Mouse (Mus musculus): ENCODE data around the gene Ifnar2. TPM values are rescaled to one million over a fixed set of nuclear protein-coding genes. Genes with fewer than 3 reads are reported as not detected.

Ifnar2 gene
- 83.9 and 86.1 TPM in 2 replicates for total RNA-seq (2021)
- long read RNA-seq, experiment 1, transcript Ifnar2-201 (9 exons, 3,047 nt), result minor isoform, 13 of 65 reads
- long read RNA-seq, experiment 1, transcript Ifnar2-203 (7 exons, 1,099 nt), result major isoform, 47 of 65 reads
- long read RNA-seq, experiment 1, partial matches to known transcripts, result 1 of 65 reads
- long read RNA-seq, experiment 1, other reads (novel, unspliced or antisense), result 2 of 65 reads
- long read RNA-seq, experiment 2, transcript Ifnar2-203 (7 exons, 1,099 nt), result major isoform, 40 of 55 reads
- long read RNA-seq, experiment 2, transcript Ifnar2-201 (9 exons, 3,047 nt), result minor isoform, 9 of 55 reads
- long read RNA-seq, experiment 2, partial matches to known transcripts, result 3 of 55 reads
- long read RNA-seq, experiment 2, other reads (novel, unspliced or antisense), result 3 of 55 reads

GRCm38 (mm10) chr16:91372577-91373472 is at the start of gene Ifnar2:
Gene Ifnar2 (plus strand): TSS chr16:91372783.
- DNase-seq, result peak; percentile 92

- DNase-seq, result no peak
These were observed 45.0 kb upstream of the Ifnar2 start for GRCm38 (mm10) chr16:91327605-91328004.

GRCm38 (mm10) chr16:91328922-91329321 is 43.7 kb upstream of the Ifnar2 start:
- no peak for DNase-seq

- no peak for DNase-seq
These were observed 42.1 kb upstream of the Ifnar2 start for GRCm38 (mm10) chr16:91330496-91330895.

GRCm38 (mm10) chr16:91331153-91331552 is 41.4 kb upstream of the Ifnar2 start:
- peak; percentile 31 for DNase-seq

- no peak for DNase-seq
These were observed 39.7 kb upstream of the Ifnar2 start for GRCm38 (mm10) chr16:91332880-91333279.

- DNase-seq, result no peak
These were observed 38.2 kb upstream of the Ifnar2 start for GRCm38 (mm10) chr16:91334190-91334893.

- no peak for DNase-seq
These were observed 35.8 kb upstream of the Ifnar2 start for GRCm38 (mm10) chr16:91336753-91337152.

- DNase-seq, result no peak
These were observed 35.1 kb upstream of the Ifnar2 start for GRCm38 (mm10) chr16:91337480-91337879.

- no peak for DNase-seq
These were observed 26.1 kb upstream of the Ifnar2 start for GRCm38 (mm10) chr16:91346491-91346890.

GRCm38 (mm10) chr16:91347491-91348263 is 24.9 kb upstream of the Ifnar2 start:
- DNase-seq, result no peak

GRCm38 (mm10) chr16:91348264-91348565 is 24.4 kb upstream of the Ifnar2 start:
- DNase-seq, result no peak

GRCm38 (mm10) chr16:91348588-91349330 is 23.8 kb upstream of the Ifnar2 start:
- DNase-seq, result no peak

GRCm38 (mm10) chr16:91352084-91352562 is 20.5 kb upstream of the Ifnar2 start:
- DNase-seq, result peak; percentile 85

- DNase-seq, result peak; percentile 48
These were observed 19.8 kb upstream of the Ifnar2 start for GRCm38 (mm10) chr16:91352749-91353148.

- no peak for DNase-seq
These were observed 19.4 kb upstream of the Ifnar2 start for GRCm38 (mm10) chr16:91353177-91353576.

- no peak for DNase-seq
These were observed 18.9 kb upstream of the Ifnar2 start for GRCm38 (mm10) chr16:91353638-91354037.

GRCm38 (mm10) chr16:91354599-91354998 is 18.0 kb upstream of the Ifnar2 start:
- DNase-seq, result no peak

GRCm38 (mm10) chr16:91355160-91355559 is 17.4 kb upstream of the Ifnar2 start:
- DNase-seq, result no peak

GRCm38 (mm10) chr16:91356760-91357525 is 15.6 kb upstream of the Ifnar2 start:
- DNase-seq, result peak; percentile 61

Data from adrenal gland, postnatal 14 days (tissue).